ENCODE assay signal across 22 mouse cellular contexts in the genomic region with DNA sequence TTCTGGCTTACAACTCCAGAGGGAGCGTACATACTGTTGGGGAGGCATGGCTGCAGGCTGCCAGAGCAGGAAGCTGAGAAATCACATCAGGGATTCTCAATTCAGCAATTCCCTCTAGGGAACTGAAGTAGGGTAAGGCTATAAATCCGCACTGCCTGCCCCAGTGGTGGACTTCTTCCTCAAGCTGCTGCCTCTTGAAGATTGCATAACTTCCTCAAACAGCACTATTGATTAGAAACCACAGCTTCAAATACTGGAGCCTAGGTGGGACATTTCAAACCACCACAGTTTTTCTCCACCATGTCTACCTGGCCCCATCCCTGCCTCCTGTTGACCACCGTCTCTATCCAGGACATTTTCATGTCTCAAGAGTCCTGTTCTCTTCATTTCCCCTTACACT. TPM values are rescaled to one million over a fixed set of nuclear protein-coding genes. Genes with fewer than 3 reads are reported as not detected.
DNase-seq lines count a peak whose midpoint lies in the region; ATAC-seq and TF ChIP-seq lines count a peak whose summit lies in the region.
"Had no signal": no experiment of that assay in that cellular context is flagged by ENCODE, and none has a peak within 500 bp of the region (broad histone marks: within the 10 kb centered on the region; RNA-seq: fewer than 3 reads in every experiment).

No protein-coding gene starts in this region.

- TF ChIP-seq POLR2A in liver, adult 2 months (IDR thresholded peaks at IDR 0.05; ENCODE audit: extremely low read depth, insufficient read depth, low read length): no peak

- no peak for TF ChIP-seq CTCF in liver, adult 2 months (IDR thresholded peaks at IDR 0.05; ENCODE audit: low read depth, low read length)

- WGBS in liver, adult 2 months: 25% methylated on average over 3 of the region's 3 CpGs
- WGBS in intestine, embryonic 16.5 days: 54% methylated on average over 3 of the region's 3 CpGs
- 93% methylated on average over 3 of the region's 3 CpGs for WGBS in midbrain, embryonic 14.5 days
- 82% methylated on average over 3 of the region's 3 CpGs for WGBS in embryonic facial prominence, embryonic 10.5 days

- H3K27me3 ChIP-seq in liver, adult 2 months (ENCODE audit: control insufficient read depth, insufficient read depth, low read length): no peaks in the 10 kb centered on the region
- H3K27me3 ChIP-seq in intestine, embryonic 16.5 days (replicated peaks; ENCODE audit: control insufficient read depth, insufficient read depth, low read length): no peaks in the 10 kb centered on the region
- no peaks in the 10 kb centered on the region for H3K27me3 ChIP-seq in midbrain, embryonic 14.5 days (ENCODE audit: control insufficient read depth, insufficient read depth, low read length)
- H3K27me3 ChIP-seq in embryonic facial prominence, embryonic 10.5 days (replicated peaks; ENCODE audit: low read depth, poor library complexity, severe bottlenecking): no peaks in the 10 kb centered on the region
- H3K27me3 ChIP-seq: forebrain, embryonic 13.5 days; heart, embryonic 13.5 days; kidney, embryonic 15.5 days; megakaryocyte, embryonic 14.5 days; neural tube, embryonic 13.5 days had no signal

- peaks cover 45% of the 10 kb centered on the region for H3K4me1 ChIP-seq in liver, adult 2 months (ENCODE audit: control insufficient read depth, insufficient read depth, low read length)
- peaks cover 35% of the 10 kb centered on the region for H3K4me1 ChIP-seq in intestine, embryonic 16.5 days (ENCODE audit: control insufficient read depth, insufficient read depth, low read length)
- H3K4me1 ChIP-seq in midbrain, embryonic 14.5 days (ENCODE audit: control insufficient read depth, insufficient read depth, low read length): no peaks in the 10 kb centered on the region
- peaks cover 37% of the 10 kb centered on the region for H3K4me1 ChIP-seq in embryonic facial prominence, embryonic 10.5 days

- no peak overlapping the region for H3K4me2 ChIP-seq in intestine, embryonic 16.5 days (ENCODE audit: low read depth, low read length)
- no peak overlapping the region for H3K4me2 ChIP-seq in midbrain, embryonic 14.5 days (ENCODE audit: low read length)
- H3K4me2 ChIP-seq: forebrain, embryonic 13.5 days; heart, embryonic 13.5 days; kidney, embryonic 15.5 days; neural tube, embryonic 13.5 days had no signal

- no peaks in the 10 kb centered on the region for H3K9me3 ChIP-seq in intestine, embryonic 16.5 days (ENCODE audit: control insufficient read depth, low read length)
- no peaks in the 10 kb centered on the region for H3K9me3 ChIP-seq in midbrain, embryonic 14.5 days (ENCODE audit: control insufficient read depth, low read length)
- H3K9me3 ChIP-seq in embryonic facial prominence, embryonic 10.5 days: no peaks in the 10 kb centered on the region
- H3K9me3 ChIP-seq: forebrain, embryonic 13.5 days; heart, embryonic 13.5 days; kidney, embryonic 15.5 days; megakaryocyte, embryonic 14.5 days; neural tube, embryonic 13.5 days had no signal

- ATAC-seq in intestine, embryonic 16.5 days: peak; percentile 78
- ATAC-seq in monocyte, adult 5-6 weeks (replicated peaks; ENCODE audit: insufficient number of reproducible peaks, low FRiP score, low TSS enrichment, poor library complexity, severe bottlenecking): peak; percentile 56; the same call in 1 of the 2 replicates
- ATAC-seq in midbrain, embryonic 14.5 days (ENCODE audit: low FRiP score, low TSS enrichment): no peak
- ATAC-seq: forebrain, embryonic 13.5 days; hindbrain, postnatal 0 days had no signal

- H3K36me3 ChIP-seq in liver, adult 2 months (ENCODE audit: control insufficient read depth, insufficient read depth, low read length): peaks cover 28% of the 10 kb centered on the region
- peaks cover 5% of the 10 kb centered on the region for H3K36me3 ChIP-seq in intestine, embryonic 16.5 days (ENCODE audit: control insufficient read depth, insufficient read depth, low read length)
- H3K36me3 ChIP-seq in midbrain, embryonic 14.5 days (ENCODE audit: control insufficient read depth, insufficient read depth, low read length): no peaks in the 10 kb centered on the region
- peaks cover 17% of the 10 kb centered on the region for H3K36me3 ChIP-seq in embryonic facial prominence, embryonic 10.5 days (replicated peaks)
- H3K36me3 ChIP-seq: neural tube, embryonic 13.5 days had no signal

- no peak overlapping the region for H3K4me3 ChIP-seq in liver, adult 2 months (ENCODE audit: insufficient read depth, low read depth, low read length)
- H3K4me3 ChIP-seq in intestine, embryonic 16.5 days (ENCODE audit: low read length): no peak overlapping the region
- no peak overlapping the region for H3K4me3 ChIP-seq in midbrain, embryonic 14.5 days (replicated peaks; ENCODE audit: low read depth, low read length)
- H3K4me3 ChIP-seq in embryonic facial prominence, embryonic 10.5 days: no peak overlapping the region
- H3K4me3 ChIP-seq: forebrain, embryonic 13.5 days; heart, embryonic 13.5 days; kidney, embryonic 15.5 days; megakaryocyte, embryonic 14.5 days; neural tube, embryonic 13.5 days had no signal

- peaks cover 18% of the 10 kb centered on the region; the same call in 1 of the 2 replicates for H3K79me2 ChIP-seq in liver, adult 2 months (ENCODE audit: control insufficient read depth, insufficient read depth, low read length)

- H3K9ac ChIP-seq in liver, adult 2 months (ENCODE audit: low read depth, low read length): peak overlapping the region; percentile 57
- H3K9ac ChIP-seq in intestine, embryonic 16.5 days (ENCODE audit: low read depth, low read length): no peak overlapping the region
- no peak overlapping the region for H3K9ac ChIP-seq in midbrain, embryonic 14.5 days (replicated peaks; ENCODE audit: low read length)
- H3K9ac ChIP-seq: forebrain, embryonic 13.5 days; heart, embryonic 13.5 days; kidney, embryonic 15.5 days; neural tube, embryonic 13.5 days had no signal

- peak overlapping the region; percentile 80 for H3K27ac ChIP-seq in liver, adult 2 months (replicated peaks; ENCODE audit: insufficient read depth, low read depth, low read length)
- peak overlapping the region; percentile 80 for H3K27ac ChIP-seq in intestine, embryonic 16.5 days (ENCODE audit: low read length)
- H3K27ac ChIP-seq in midbrain, embryonic 14.5 days (replicated peaks; ENCODE audit: low read depth, low read length): no peak overlapping the region
- H3K27ac ChIP-seq in embryonic facial prominence, embryonic 10.5 days (replicated peaks): no peak overlapping the region
- H3K27ac ChIP-seq: forebrain, embryonic 13.5 days; heart, embryonic 13.5 days; hindbrain, postnatal 0 days; kidney, embryonic 15.5 days; neural tube, embryonic 13.5 days had no signal

- DNase-seq in liver, adult 2 months (ENCODE audit: extremely low read depth, low read depth, low spot score): peak; percentile 82
- DNase-seq in liver (no peak), MEL-GATA-1-ER (ENCODE audit: extremely low read depth, low read depth) (peak; percentile 60)
- no peak for DNase-seq in urinary bladder, adult 2 months (ENCODE audit: low spot score)
- no peak for DNase-seq in midbrain, embryonic 14.5 days
- DNase-seq in embryonic facial prominence, embryonic 10.5 days (ENCODE audit: low spot score): no peak
- DNase-seq: adrenal gland, adult 2 months; B cell, adult 2 months; cerebellum, postnatal 14 days; heart, postnatal 4 days; layer of hippocampus, postnatal 36 days; lung, adult 18-20 months; right cerebral cortex, postnatal 14 days; thymus, postnatal 36 days had no signal

RNA-seq across cellular contexts. Expression of a gene that starts 38.0 kb away (rescaled TPM):
- total RNA-seq in liver, adult 2 months (2014; rRNA removed): 877 and 924 TPM in 2 replicates
- 231 and 284 TPM in 2 replicates for polyA plus RNA-seq in liver, adult 2 months (2012; rRNA removed)
- 244 and 262 TPM in 2 replicates for polyA plus RNA-seq in intestine, embryonic 16.5 days (2015; fragmentation: Nextera tagmentation; extraction: Ambion mirVana)
- 17.1 to 47.3 TPM (median 39.0 TPM) in 3 replicates for total RNA-seq in monocyte, adult 5-6 weeks (2017)
- polyA plus RNA-seq in urinary bladder, adult 2 months (2012; rRNA removed): 83.3 and 100 TPM in 2 replicates
- polyA plus RNA-seq in midbrain, embryonic 14.5 days (2014; fragmentation: Nextera tagmentation; extraction: Ambion mirVana): 34.1 and 37.9 TPM in 2 replicates
- 171 and 175 TPM in 2 replicates for polyA plus RNA-seq in embryonic facial prominence, embryonic 10.5 days (2016; fragmentation: Nextera tagmentation; extraction: Ambion mirVana)

RNA-seq across cellular contexts. Expression of a gene that starts 38.1 kb away (rescaled TPM):
- 126 and 143 TPM in 2 replicates for total RNA-seq in liver, adult 2 months (2014; rRNA removed)
- 44.8 and 55.2 TPM in 2 replicates for polyA plus RNA-seq in liver, adult 2 months (2012; rRNA removed)
- 82.1 and 93.0 TPM in 2 replicates for polyA plus RNA-seq in intestine, embryonic 16.5 days (2015; fragmentation: Nextera tagmentation; extraction: Ambion mirVana)
- total RNA-seq in monocyte, adult 5-6 weeks (2017): 22.6 to 57.8 TPM (median 41.4 TPM) in 3 replicates
- polyA plus RNA-seq in urinary bladder, adult 2 months (2012; rRNA removed): 60.8 and 76.9 TPM in 2 replicates
- 88.6 and 112 TPM in 2 replicates for polyA plus RNA-seq in midbrain, embryonic 14.5 days (2014; fragmentation: Nextera tagmentation; extraction: Ambion mirVana)
- polyA plus RNA-seq in embryonic facial prominence, embryonic 10.5 days (2016; fragmentation: Nextera tagmentation; extraction: Ambion mirVana): 84.8 and 87.7 TPM in 2 replicates

Comparison
In these comparisons a context has a peak if more than half of its experiments do, and no peak if none do; other contexts are left out.
1. DNase-seq: peak in liver, adult 2 months (single experiment) and MEL-GATA-1-ER (single experiment); none in liver (single experiment), urinary bladder, adult 2 months (single experiment), midbrain, embryonic 14.5 days (single experiment) and embryonic facial prominence, embryonic 10.5 days (single experiment).
2. H3K27ac ChIP-seq: peak in liver, adult 2 months (single experiment) and intestine, embryonic 16.5 days (single experiment); none in midbrain, embryonic 14.5 days (single experiment) and embryonic facial prominence, embryonic 10.5 days (single experiment).